Mouse (Mus musculus) intestine, embryonic 14.5 days (tissue): ENCODE results near the gene Qtrt1. TPM values are rescaled to one million over a fixed set of nuclear protein-coding genes. Genes with fewer than 3 reads are reported as not detected.

Experiments
- ATAC-seq: fragments of 200-750 bp; cut with Nextera tagmentation; replicated peaks from 2 replicates; pipeline ENCODE4 v1.8.0; 2017; ENCODE audit warnings: low read depth, moderate number of reproducible peaks, moderate TSS enrichment, moderate library complexity; ENCODE audit not compliant: low FRiP score, low TSS enrichment
- DNase-seq: peaks from one replicate; pipeline ENCODE4 v3.0.0-alpha.2; 2018; ENCODE audit warnings: low spot score
- H3K27ac ChIP-seq: fragments of 300-500 bp; sonication (generic); 2 replicates; pipeline ENCODE4 v1.5.1; 2014; ENCODE audit warnings: low read depth, mild to moderate bottlenecking, control low read depth
- H3K27me3 ChIP-seq: fragments of 300-500 bp; sonication (generic); replicated peaks from 2 replicates; pipeline ENCODE4 v1.6.1; 2014; ENCODE audit warnings: low read length, control low read depth; ENCODE audit not compliant: control insufficient read depth, insufficient read depth
- H3K36me3 ChIP-seq: fragments of 300-500 bp; sonication (generic); 2 replicates; pipeline ENCODE4 v1.6.1; 2014; ENCODE audit warnings: low read length, control low read depth; ENCODE audit not compliant: control insufficient read depth, insufficient read depth
- H3K4me1 ChIP-seq: fragments of 300-500 bp; sonication (generic); replicated peaks from 2 replicates; pipeline ENCODE4 v1.6.1; 2014; ENCODE audit warnings: low read length, control low read depth, mixed read lengths; ENCODE audit not compliant: control insufficient read depth, insufficient read depth
- H3K4me2 ChIP-seq: fragments of 300-500 bp; sonication (generic); 2 replicates; pipeline ENCODE4 v1.6.1; 2014; ENCODE audit warnings: low read length
- H3K4me3 ChIP-seq: fragments of 300-500 bp; sonication (generic); 2 replicates; pipeline ENCODE4 v1.5.1; 2014; ENCODE audit warnings: low read depth, low read length, control low read depth, mixed read lengths
- H3K9ac ChIP-seq: fragments of 300-500 bp; sonication (generic); 2 replicates; pipeline ENCODE4 v1.6.1; 2014; ENCODE audit warnings: mild to moderate bottlenecking, low read length
- H3K9me3 ChIP-seq: fragments of 300-500 bp; sonication (generic); 2 replicates; pipeline ENCODE4 v1.6.1; 2016; ENCODE audit warnings: low read length, control low read depth; ENCODE audit not compliant: control insufficient read depth
- WGBS: fragments of 180-500 bp; shearing (Covaris S2); extraction: QIAGEN DNeasy Blood & Tissue Kit; methylation state at CpG from one replicate; pipeline ENCODE4 v1.1.7; 2014; 5-methylcytosine and 5-hydroxymethylcytosine counted together
- polyA plus RNA-seq: library from polyadenylated mRNA; unstranded; fragments of >200 nt; fragmentation: Nextera tagmentation; extraction: Ambion mirVana; gene quantifications from 2 replicates; pipeline ENCODE4 v1.2.1, GENCODE M21; 2014

Qtrt1 gene
- polyA plus RNA-seq, 1 experiment from 2014 or later = 69.9 TPM

DNA sequence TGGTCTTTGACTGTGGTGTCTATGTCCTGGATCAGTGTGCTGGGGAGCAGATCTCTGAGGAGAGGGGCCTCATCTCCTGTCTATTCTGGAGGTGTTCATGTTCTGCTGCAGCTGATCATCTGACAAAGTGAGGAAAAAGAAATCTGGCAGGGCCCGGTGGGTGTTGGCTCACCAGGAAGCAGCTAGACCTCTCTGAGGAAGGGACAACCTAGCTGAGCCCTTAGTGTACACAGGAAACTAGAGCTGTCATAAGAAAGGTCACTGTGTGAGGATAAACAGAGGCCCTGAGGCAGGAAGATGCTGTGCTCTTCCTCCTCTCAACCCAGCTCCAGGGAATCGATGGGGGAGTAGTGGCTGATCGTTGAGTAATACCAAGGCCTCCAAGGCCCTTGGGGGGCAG, 38.6 kb downstream of the Qtrt1 start:
- Histone ChIP-seq H3K4me1 (0 out of 2 replicates have a peak, but pooled peaks cover 6% of the 10 kb centered on the region), H3K4me3 (no peak overlapping the region), H3K27ac (no peak overlapping the region), H3K27me3 (no peaks in the 10 kb centered on the region), H3K36me3 (no peaks in the 10 kb centered on the region), H3K9me3 (no peaks in the 10 kb centered on the region), H3K9ac (no peak overlapping the region), H3K4me2 (no peak overlapping the region)
- DNase-seq (no peak), ATAC-seq (no peak)
- 34% methylated on average over 3 of the region's 3 CpGs for WGBS

DNA sequence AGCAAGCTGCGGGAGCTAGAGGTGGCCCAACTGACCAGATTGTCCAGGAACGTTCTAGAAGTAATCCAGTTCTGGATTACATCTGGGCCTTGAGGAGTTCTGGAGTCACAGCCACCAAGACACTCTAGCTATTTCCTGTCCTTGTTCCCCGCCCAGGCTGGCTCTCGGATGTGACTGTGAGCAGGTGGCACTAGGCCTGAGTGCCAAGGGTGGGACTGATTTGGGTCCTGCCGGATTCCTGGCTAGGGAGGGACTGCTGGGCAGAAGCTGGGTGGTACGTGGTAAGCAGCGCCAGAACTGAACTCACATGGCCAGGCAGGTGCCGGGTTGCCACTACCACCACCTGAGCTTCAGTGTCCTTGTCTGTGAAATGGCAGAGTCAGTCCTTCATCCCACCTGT, 39.8 kb downstream of the Qtrt1 start:
- Histone ChIP-seq H3K4me3 (no peak overlapping the region), H3K36me3 (no peaks in the 10 kb centered on the region), H3K4me1 (0 out of 2 replicates have a peak, but pooled peaks cover 6% of the 10 kb centered on the region), H3K9me3 (no peaks in the 10 kb centered on the region), H3K27me3 (no peaks in the 10 kb centered on the region), H3K9ac (no peak overlapping the region), H3K4me2 (no peak overlapping the region), H3K27ac (no peak overlapping the region)
- ATAC-seq (no peak), DNase-seq (no peak)
- WGBS = 86% methylated on average over 8 of the region's 8 CpGs

DNA sequence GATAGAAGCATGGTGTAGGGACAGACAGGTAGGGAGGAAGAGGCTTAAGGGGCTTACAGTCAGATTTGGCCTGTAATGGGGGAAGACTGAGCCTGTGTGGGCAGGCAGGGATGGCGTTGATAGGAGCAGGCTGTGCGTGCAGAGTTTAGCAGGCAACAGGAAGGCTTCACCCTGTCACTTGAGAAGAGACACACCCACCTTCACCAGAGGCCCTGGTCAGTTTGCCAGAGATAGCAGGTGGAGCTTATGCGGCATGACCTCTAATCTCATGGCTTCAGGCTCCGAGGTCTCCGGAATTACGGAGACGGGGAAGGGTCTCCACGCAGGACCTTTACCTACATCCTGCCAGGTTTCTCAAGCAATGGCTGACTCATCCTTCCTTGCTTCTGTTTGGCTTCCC, 40.2 kb downstream of the Qtrt1 start:
- no peak for ATAC-seq
- H3K27ac ChIP-seq = no peak overlapping the region
- no peaks in the 10 kb centered on the region for H3K9me3 ChIP-seq
- no peak overlapping the region for H3K9ac ChIP-seq
- no peaks in the 10 kb centered on the region for H3K36me3 ChIP-seq
- H3K4me1 ChIP-seq = 0 out of 2 replicates have a peak, but pooled peaks cover 6% of the 10 kb centered on the region
- no peak overlapping the region for H3K4me2 ChIP-seq
- no peak for DNase-seq
- no peak overlapping the region for H3K4me3 ChIP-seq
- H3K27me3 ChIP-seq = no peaks in the 10 kb centered on the region
- 64% methylated on average over 8 of the region's 8 CpGs for WGBS

DNA sequence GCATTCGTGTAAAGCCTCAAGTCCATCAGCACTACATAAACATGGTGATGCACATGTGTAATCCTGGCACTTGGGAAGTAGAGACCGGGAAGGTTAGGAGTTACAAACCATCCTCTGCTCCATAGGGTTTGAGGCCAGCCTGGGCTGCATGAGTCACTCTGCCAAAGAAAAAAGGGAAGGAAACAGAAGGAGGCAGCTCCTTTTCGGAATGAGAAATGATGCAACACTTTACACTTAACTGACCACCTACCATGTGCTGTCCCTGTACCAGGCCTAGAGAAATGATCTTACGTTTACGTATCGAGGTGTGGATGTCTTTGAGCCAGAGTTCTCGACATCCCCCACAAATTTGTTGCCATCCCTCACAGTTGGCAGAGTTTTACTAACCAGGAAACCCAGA, 41.4 kb downstream of the Qtrt1 start:
- H3K27me3 ChIP-seq = no peaks in the 10 kb centered on the region
- no peak overlapping the region for H3K4me3 ChIP-seq
- no peak overlapping the region for H3K27ac ChIP-seq
- WGBS = 81% methylated on average over 7 of the region's 7 CpGs
- 0 out of 2 replicates have a peak, but pooled peaks cover under 1% of the 10 kb centered on the region for H3K36me3 ChIP-seq
- no peak for DNase-seq
- no peak overlapping the region for H3K9ac ChIP-seq
- H3K4me2 ChIP-seq = no peak overlapping the region
- 0 out of 2 replicates have a peak, but pooled peaks cover 6% of the 10 kb centered on the region for H3K4me1 ChIP-seq
- no peaks in the 10 kb centered on the region for H3K9me3 ChIP-seq
- no peak for ATAC-seq

DNA sequence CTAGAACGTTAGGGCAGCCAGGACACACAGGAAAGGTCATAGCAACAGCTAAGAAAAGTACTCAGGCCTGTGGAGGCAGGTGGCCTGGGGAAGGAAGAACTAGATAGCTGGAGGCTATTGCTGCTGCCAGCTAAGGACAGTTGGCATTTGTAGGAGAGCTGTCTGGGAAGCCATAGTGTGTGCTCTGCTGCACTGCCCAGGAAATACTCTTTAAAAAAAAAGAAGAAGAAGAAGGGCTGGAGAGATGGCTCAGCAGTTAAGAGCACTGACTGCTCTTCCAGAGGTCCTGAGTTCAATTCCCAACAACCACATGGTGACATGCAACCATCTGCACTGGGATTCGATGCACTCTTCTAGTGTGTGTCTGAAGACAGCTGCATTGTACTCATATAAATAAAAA, 41.8 kb downstream of the Qtrt1 start:
- no peak overlapping the region for H3K27ac ChIP-seq
- no peaks in the 10 kb centered on the region for H3K9me3 ChIP-seq
- H3K4me3 ChIP-seq = no peak overlapping the region
- H3K9ac ChIP-seq = no peak overlapping the region
- 80% methylated on average over 2 of the region's 2 CpGs for WGBS
- no peak for ATAC-seq
- 0 out of 2 replicates have a peak, but pooled peaks cover 5% of the 10 kb centered on the region for H3K36me3 ChIP-seq
- H3K4me2 ChIP-seq = no peak overlapping the region
- no peaks in the 10 kb centered on the region for H3K27me3 ChIP-seq
- H3K4me1 ChIP-seq = 0 out of 2 replicates have a peak, but pooled peaks cover 6% of the 10 kb centered on the region
- no peak for DNase-seq

DNA sequence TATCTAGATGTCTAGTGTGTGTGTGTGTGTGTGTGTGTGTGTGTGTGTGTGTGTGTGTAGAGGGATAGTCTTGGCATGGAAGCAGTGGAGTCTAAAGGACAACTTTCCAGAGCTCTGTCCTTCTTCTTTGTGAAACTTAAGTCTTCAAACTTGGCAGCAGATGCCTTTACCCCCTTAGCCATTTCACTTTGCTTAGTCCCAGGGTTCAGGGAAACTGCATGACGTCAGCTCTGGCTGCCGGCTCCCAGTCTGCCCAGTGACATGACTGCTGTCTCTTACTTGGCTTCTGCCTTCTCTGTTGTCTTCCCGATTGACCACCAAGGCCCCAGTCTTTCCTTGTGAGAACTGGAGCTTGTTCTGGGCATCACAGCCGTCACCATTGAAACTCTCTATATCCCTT, 42.9 kb downstream of the Qtrt1 start:
- no peak overlapping the region for H3K4me2 ChIP-seq
- 0 out of 2 replicates have a peak, but pooled peaks cover 6% of the 10 kb centered on the region for H3K4me1 ChIP-seq
- 78% methylated on average over 4 of the region's 4 CpGs for WGBS
- no peak overlapping the region for H3K9ac ChIP-seq
- no peaks in the 10 kb centered on the region for H3K9me3 ChIP-seq
- no peaks in the 10 kb centered on the region for H3K27me3 ChIP-seq
- ATAC-seq (no peak), DNase-seq (no peak)
- H3K36me3 ChIP-seq = 0 out of 2 replicates have a peak, but pooled peaks cover 8% of the 10 kb centered on the region
- no peak overlapping the region for H3K4me3 ChIP-seq
- no peak overlapping the region for H3K27ac ChIP-seq

DNA sequence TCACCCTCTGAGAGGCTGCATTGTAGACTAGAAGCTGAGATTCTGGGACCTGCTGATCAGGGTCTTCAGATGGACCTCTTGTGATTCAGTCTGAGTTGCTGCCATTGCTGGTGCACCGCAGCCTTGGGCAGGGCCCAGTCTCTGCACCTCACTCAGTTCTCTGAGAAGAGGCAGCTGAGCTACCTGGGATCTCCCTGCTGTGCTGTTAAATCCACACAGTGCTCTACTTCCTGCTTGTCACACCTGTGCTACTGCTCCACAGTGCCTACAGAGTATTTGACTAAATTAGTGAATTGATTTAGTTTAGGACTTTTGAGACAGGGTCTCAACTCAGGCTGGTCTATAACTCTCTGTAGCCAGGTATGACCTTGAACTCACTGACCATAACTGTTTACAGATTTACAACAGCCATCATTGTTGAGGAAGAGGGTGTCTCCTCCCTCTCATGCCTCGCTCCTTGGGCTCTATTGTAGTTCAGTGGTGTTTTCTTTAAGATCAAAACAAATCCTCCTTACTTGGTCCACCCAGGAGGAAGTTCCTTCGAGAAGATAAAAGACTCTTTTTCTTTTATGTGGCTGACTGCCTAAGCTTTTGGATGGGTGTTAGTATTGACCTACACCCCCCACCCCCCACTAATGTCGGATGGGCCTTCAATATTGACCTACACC, 43.6 kb downstream of the Qtrt1 start:
- Histone ChIP-seq H3K9ac (no peak overlapping the region), H3K36me3 (peaks cover 14% of the 10 kb centered on the region; the same call in 1 of the 2 replicates), H3K9me3 (no peaks in the 10 kb centered on the region), H3K27me3 (no peaks in the 10 kb centered on the region), H3K4me3 (no peak overlapping the region), H3K4me1 (0 out of 2 replicates have a peak, but pooled peaks cover 3% of the 10 kb centered on the region), H3K27ac (no peak overlapping the region), H3K4me2 (no peak overlapping the region)
- ATAC-seq (no peak), DNase-seq (no peak)
- 47% methylated on average over 4 of the region's 4 CpGs for WGBS

DNA sequence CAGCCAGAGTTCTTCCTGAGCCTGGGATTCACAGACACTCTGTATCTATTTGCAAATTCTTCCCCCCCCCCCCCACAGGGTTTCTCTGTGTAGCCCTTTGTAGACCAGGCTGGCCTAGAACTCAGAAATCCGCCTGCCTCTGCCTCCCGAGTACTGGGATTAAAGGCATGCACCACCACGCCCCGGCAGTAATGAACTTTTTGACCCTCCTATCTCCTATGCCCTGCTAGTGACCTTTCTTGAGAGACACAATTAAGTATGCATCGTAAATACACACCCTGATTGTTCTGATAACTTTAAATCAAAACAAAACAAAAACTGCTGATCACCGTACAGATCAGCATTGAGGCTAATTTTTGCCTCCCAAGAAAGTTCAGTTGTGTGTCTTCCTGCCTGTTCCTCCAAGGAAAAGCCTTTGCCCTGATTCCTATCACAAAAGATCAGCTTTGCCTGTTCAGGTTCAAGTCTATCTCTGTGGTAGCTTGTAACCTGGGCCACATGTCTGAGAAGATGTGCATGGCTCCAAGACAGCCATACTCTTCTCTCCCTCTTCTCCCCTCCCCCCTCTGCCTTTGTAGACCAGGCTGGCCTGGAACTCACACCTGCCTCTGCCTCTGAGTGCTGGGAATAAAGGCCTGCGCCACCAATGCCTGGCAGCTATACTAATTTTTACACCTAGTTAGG, 44.8 kb downstream of the Qtrt1 start:
- WGBS = 87% methylated on average over 7 of the region's 7 CpGs
- Histone ChIP-seq H3K4me2 (no peak overlapping the region), H3K27ac (no peak overlapping the region), H3K9me3 (no peaks in the 10 kb centered on the region), H3K4me3 (no peak overlapping the region), H3K4me1 (0 out of 2 replicates have a peak, but pooled peaks cover 2% of the 10 kb centered on the region), H3K36me3 (peaks cover 16% of the 10 kb centered on the region; the same call in 1 of the 2 replicates), H3K9ac (no peak overlapping the region), H3K27me3 (no peaks in the 10 kb centered on the region)
- DNase-seq = no peak
- no peak for ATAC-seq
